Mouse (Mus musculus) midbrain, embryonic 14.5 days (tissue): ENCODE measurements around the gene Lpin1. TPM values are rescaled to one million over a fixed set of nuclear protein-coding genes. Genes with fewer than 3 reads are reported as not detected.
A peak's percentile ranks its signal among the peaks of the same experiment; 100 is the strongest.

Experiments
- ATAC-seq: fragments of 200-750 bp; cut with Nextera tagmentation; 2 replicates; pipeline ENCODE4 v1.8.0; 2017; ENCODE audit warnings: moderate number of reproducible peaks, moderate library complexity; ENCODE audit not compliant: low FRiP score, low TSS enrichment
- DNase-seq: peaks from one replicate; pipeline ENCODE4 v3.0.0-alpha.2; 2015
- H3K27ac ChIP-seq: fragments of 300-500 bp; sonication (generic); replicated peaks from 2 replicates; pipeline ENCODE4 v1.5.1; 2014; ENCODE audit warnings: mild to moderate bottlenecking, low read depth, low read length, moderate library complexity
- H3K27me3 ChIP-seq: fragments of 300-500 bp; sonication (generic); 2 replicates; pipeline ENCODE4 v1.6.1; 2014; ENCODE audit warnings: low read length, control low read depth, mixed read lengths; ENCODE audit not compliant: control insufficient read depth, insufficient read depth
- H3K36me3 ChIP-seq: fragments of 300-500 bp; sonication (generic); 2 replicates; pipeline ENCODE4 v1.6.1; 2014; ENCODE audit warnings: low read length, control low read depth; ENCODE audit not compliant: control insufficient read depth, insufficient read depth
- H3K4me1 ChIP-seq: fragments of 300-500 bp; sonication (generic); 2 replicates; pipeline ENCODE4 v1.6.1; 2014; ENCODE audit warnings: mild to moderate bottlenecking, antibody characterized with exemption, low read length, control low read depth; ENCODE audit not compliant: control insufficient read depth, insufficient read depth
- H3K4me2 ChIP-seq: fragments of 300-500 bp; sonication (generic); 2 replicates; pipeline ENCODE4 v1.6.1; 2014; ENCODE audit warnings: mild to moderate bottlenecking, low read length, moderate library complexity
- H3K4me3 ChIP-seq: fragments of 300-500 bp; sonication (generic); replicated peaks from 2 replicates; pipeline ENCODE4 v1.5.1; 2014; ENCODE audit warnings: low read depth, low read length
- H3K9ac ChIP-seq: fragments of 300-500 bp; sonication (generic); replicated peaks from 2 replicates; pipeline ENCODE4 v1.6.1; 2014; ENCODE audit warnings: mild to moderate bottlenecking, low read length, moderate library complexity
- H3K9me3 ChIP-seq: fragments of 300-500 bp; sonication (generic); 2 replicates; pipeline ENCODE4 v1.6.1; 2016; ENCODE audit warnings: low read length, control low read depth, mixed read lengths; ENCODE audit not compliant: control insufficient read depth
- WGBS: fragments of 180-500 bp; shearing (Covaris S2); extraction: QIAGEN DNeasy Blood & Tissue Kit; methylation state at CpG from one replicate; pipeline ENCODE4 v1.1.7; 2014; 5-methylcytosine and 5-hydroxymethylcytosine counted together
- polyA plus RNA-seq: library from polyadenylated mRNA; unstranded; fragments of >200 nt; fragmentation: Nextera tagmentation; extraction: Ambion mirVana; gene quantifications from 2 replicates; pipeline ENCODE4 v1.2.1, GENCODE M21; 2014

Gene Lpin1
- polyA plus RNA-seq, 1 experiment from 2014 or later: 27.1 TPM

GRCm38 (mm10) chr12:16509122-16509752, 101.5 kb downstream of the Lpin1 start:
- Histone ChIP-seq H3K4me2 (peak overlapping the region; percentile 36), H3K4me3 (no peak overlapping the region), H3K4me1 (0 out of 2 replicates have a peak, but pooled peaks cover 4% of the 10 kb centered on the region), H3K9ac (peak overlapping the region; percentile 9; the same call in 1 of the 2 replicates), H3K27ac (no peak overlapping the region), H3K27me3 (no peaks in the 10 kb centered on the region), H3K36me3 (no peaks in the 10 kb centered on the region), H3K9me3 (no peaks in the 10 kb centered on the region)
- peak; percentile 80 for ATAC-seq
- 6% methylated on average over 13 of the region's 13 CpGs for WGBS
- DNase-seq: peak; percentile 88

DNA sequence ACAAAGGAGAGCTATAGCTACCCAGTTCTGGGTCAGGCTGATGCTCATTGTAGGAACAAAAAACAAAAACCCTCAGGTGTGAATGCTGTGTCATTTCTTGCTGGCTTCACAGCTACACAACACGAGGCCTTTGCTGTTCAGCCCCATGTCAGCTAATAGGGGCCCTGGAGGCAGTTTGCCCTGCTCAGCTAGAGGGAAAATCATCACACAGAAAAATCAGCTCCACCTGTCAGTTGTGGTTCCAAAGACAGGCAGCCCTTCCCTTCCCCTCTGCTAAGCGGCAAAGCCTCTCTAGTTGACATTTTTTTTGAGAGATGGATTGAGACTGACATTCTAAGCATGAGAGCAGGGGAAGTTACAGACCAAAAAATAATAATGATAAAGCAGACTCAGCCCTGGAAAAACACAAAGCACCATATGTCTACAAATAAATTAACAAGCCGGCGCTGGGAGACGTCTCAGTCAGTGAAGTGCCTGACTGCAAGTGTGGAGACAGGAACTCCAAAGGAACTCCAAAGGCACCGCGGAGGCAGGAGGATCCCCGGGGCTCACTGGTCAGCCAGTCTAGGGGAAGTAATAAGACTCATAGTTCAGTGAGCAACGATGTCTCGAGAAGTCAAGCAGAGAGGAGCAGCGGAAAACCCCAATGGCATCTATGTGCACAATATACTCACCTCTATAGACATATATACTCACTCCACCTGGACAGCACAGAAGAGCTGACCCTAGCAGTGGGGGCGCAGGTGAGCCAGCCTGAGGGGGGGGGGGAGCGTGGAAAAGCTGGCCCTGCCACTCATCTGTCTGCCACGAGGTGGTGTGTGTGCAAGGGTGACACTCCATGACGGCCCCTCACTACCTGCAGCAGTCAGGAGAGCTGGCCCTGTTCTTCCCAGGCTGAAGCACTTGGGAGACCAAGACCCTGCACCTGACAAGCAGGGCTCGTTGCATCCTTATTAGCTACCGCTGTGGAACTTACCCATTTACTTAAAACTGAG, 103.7 kb downstream of the Lpin1 start:
- H3K9me3 ChIP-seq: peaks cover 5% of the 10 kb centered on the region; the same call in 1 of the 2 replicates
- H3K4me1 ChIP-seq: 0 out of 2 replicates have a peak, but pooled peaks cover 4% of the 10 kb centered on the region
- H3K4me2 ChIP-seq: no peak overlapping the region
- H3K9ac ChIP-seq: no peak overlapping the region
- H3K4me3 ChIP-seq: no peak overlapping the region
- DNase-seq: peak; percentile 52
- ATAC-seq: 0 out of 2 replicates have a peak, but pooled peaks have one; percentile 5
- WGBS: 55% methylated on average over 17 of the region's 17 CpGs
- no peaks in the 10 kb centered on the region for H3K36me3 ChIP-seq
- H3K27me3 ChIP-seq: no peaks in the 10 kb centered on the region
- H3K27ac ChIP-seq: no peak overlapping the region; the same call in 1 of the 2 replicates

GRCm38 (mm10) chr12:16504244-16504643, 106.5 kb downstream of the Lpin1 start:
- no peak for DNase-seq
- Histone ChIP-seq H3K4me3 (no peak overlapping the region), H3K4me1 (no peaks in the 10 kb centered on the region)

DNA sequence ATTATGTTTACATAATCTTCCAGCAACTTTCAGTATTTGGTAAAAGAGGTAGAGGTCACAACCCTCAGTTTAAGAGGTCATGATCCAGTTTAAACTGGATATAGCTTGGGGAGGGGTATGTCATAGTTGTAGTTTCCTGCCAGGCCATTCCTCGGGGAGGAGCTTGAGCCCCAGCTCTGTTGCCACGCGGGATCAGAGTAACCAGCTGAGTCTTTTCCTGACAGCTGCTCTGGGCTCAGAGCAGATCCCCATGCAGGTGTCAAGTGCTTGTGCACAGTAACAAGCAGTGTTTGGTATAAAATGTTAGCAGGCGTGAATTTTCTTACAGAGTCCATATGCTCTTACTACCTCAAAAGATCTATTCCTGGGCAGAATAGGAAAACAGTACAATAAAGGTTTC, 112.8 kb downstream of the Lpin1 start:
- ATAC-seq: no peak; the same call in 1 of the 2 replicates
- WGBS: 46% methylated on average over 4 of the region's 4 CpGs
- Histone ChIP-seq H3K27ac (no peak overlapping the region), H3K9me3 (0 out of 2 replicates have a peak, but pooled peaks cover 7% of the 10 kb centered on the region), H3K36me3 (no peaks in the 10 kb centered on the region), H3K4me1 (no peaks in the 10 kb centered on the region), H3K9ac (no peak overlapping the region), H3K4me3 (no peak overlapping the region), H3K4me2 (no peak overlapping the region), H3K27me3 (no peaks in the 10 kb centered on the region)
- no peak for DNase-seq

More at GRCm38 (mm10) chr12:16504244-16504643, 106.5 kb downstream of the Lpin1 start:
- Histone ChIP-seq H3K4me2 (no peak overlapping the region), H3K9me3 (peaks cover 7% of the 10 kb centered on the region; the same call in 1 of the 2 replicates), H3K36me3 (no peaks in the 10 kb centered on the region), H3K27ac (no peak overlapping the region), H3K27me3 (no peaks in the 10 kb centered on the region), H3K9ac (no peak overlapping the region)
- WGBS: 84% methylated on average over 3 of the region's 3 CpGs
- no peak for ATAC-seq

GRCm38 (mm10) chr12:16492713-16493112, 118.1 kb downstream of the Lpin1 start:
- Histone ChIP-seq H3K4me2 (no peak overlapping the region), H3K27ac (no peak overlapping the region), H3K4me3 (no peak overlapping the region), H3K27me3 (no peaks in the 10 kb centered on the region), H3K9me3 (no peaks in the 10 kb centered on the region), H3K9ac (no peak overlapping the region), H3K4me1 (no peaks in the 10 kb centered on the region), H3K36me3 (no peaks in the 10 kb centered on the region)
- 88% methylated on average over 6 of the region's 6 CpGs for WGBS
- no peak for DNase-seq
- ATAC-seq: no peak

DNA sequence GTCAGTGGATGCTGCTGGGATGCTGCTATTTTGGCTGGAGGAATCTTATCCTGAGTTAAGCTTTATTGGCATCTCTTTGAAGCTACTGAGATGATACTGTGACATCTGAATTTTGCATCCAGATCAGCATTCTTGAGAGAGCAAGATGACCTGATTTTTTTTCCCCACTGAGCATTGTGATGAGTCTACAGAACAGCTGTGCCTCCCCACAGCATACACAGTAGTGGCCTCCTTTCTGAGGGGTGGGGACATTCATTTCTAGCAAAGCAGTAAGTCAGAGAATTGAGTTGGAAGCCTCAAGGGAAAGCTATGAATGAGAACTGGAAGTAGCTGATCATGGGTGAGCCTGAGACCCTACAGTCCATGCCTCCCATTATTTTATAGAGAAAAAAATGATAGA, 121.9 kb downstream of the Lpin1 start:
- no peak overlapping the region for H3K4me2 ChIP-seq
- H3K9me3 ChIP-seq: no peaks in the 10 kb centered on the region
- no peaks in the 10 kb centered on the region for H3K27me3 ChIP-seq
- DNase-seq: no peak
- no peak overlapping the region for H3K4me3 ChIP-seq
- H3K4me1 ChIP-seq: no peaks in the 10 kb centered on the region
- no peak overlapping the region for H3K27ac ChIP-seq
- no peak overlapping the region for H3K9ac ChIP-seq
- ATAC-seq: no peak
- no peaks in the 10 kb centered on the region for H3K36me3 ChIP-seq

GRCm38 (mm10) chr12:16487453-16487852, 123.3 kb downstream of the Lpin1 start:
- no peaks in the 10 kb centered on the region for H3K4me1 ChIP-seq
- DNase-seq: no peak
- no peak overlapping the region for H3K27ac ChIP-seq
- H3K9me3 ChIP-seq: no peaks in the 10 kb centered on the region
- no peak overlapping the region for H3K4me2 ChIP-seq
- no peaks in the 10 kb centered on the region for H3K36me3 ChIP-seq
- ATAC-seq: no peak
- H3K4me3 ChIP-seq: no peak overlapping the region
- no peaks in the 10 kb centered on the region for H3K27me3 ChIP-seq
- WGBS: 73% methylated on average over 2 of the region's 2 CpGs
- H3K9ac ChIP-seq: no peak overlapping the region
